Mouse (Mus musculus): ENCODE measurements around the gene Spcs2.

The Spcs2 gene

DNA sequence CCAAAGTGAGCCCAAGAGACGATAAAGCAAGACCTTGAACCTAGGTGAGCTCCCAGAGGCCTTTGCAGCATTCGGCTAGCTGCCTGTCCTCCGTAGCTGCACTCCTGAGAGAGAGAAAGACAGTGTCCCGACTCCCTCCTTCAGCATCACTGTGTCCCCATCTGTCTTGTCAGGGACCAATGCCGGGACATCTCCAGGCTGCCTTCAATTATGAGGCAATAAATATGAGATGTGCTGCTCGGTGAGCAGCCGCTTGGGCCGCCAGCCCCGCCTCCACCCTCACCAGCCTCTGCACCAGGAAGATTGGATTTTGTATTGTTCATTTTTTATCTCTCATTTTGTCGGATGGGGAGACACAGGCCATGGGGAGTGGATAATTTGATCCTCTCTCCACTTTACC, 72.4 kb downstream of the Spcs2 start:
- in situ Hi-C loops (cut with MboI; ENCODE audit: unreplicated experiment in 2 of 2): loop anchor here in 1 of 2 experiments (5.0 kb wide), 1 partner anchor 79 kb away; the partner anchor contains the start of gene Slco2b1

DNA sequence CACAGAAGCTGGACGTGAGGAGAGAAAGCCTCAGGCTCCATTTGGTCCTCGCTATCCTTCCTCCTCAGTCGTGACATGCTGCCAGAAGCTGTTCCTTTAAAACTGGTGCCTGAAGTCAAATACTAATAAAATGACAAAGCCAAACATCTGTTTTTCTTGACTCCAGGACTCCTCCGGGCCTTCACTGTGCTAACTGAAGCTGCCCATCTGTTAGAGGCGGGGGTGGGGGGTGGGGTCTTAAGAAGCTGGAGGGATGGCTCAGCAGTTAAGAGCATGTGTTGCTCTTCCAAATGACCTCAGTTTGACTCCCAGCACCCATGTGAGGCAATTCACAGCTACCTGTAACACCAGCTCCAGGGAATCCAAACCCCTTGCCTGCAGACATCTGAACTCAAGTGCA, 74.7 kb downstream of the Spcs2 start:
- in situ Hi-C loops (cut with MboI; ENCODE audit: unreplicated experiment in 2 of 2): no loop called here

DNA sequence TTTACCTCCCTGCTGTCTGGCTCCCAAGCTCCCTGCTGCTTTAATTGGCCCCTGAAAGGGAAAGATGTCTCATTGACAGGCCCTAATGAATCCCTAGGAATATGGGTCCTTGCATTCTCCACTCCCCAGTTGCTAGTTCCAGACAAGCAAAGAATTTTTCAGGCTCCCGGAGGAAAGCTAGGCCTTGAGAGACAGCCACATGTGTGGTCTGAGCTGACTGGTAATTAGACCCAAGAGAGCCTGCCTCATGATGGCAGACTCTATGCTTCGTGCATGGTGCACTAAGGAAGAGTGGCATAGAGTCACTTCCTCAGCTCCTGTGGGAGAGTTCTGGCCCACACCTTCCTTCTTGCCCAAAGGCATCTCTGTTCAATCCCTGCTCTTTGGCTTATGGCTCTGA, 75.3 kb downstream of the Spcs2 start:
- in situ Hi-C loops (cut with MboI; ENCODE audit: unreplicated experiment in 2 of 2): no loop called here

All from v-Abl transformed pro-B cells (cell line).